Mouse (Mus musculus) 416B (cell line): ENCODE results near the gene Nol9.

Experiments used
- DNase-seq: peaks from one replicate; pipeline ENCODE4 v3.0.0; 2011; ENCODE audit warnings: low read depth

The Nol9 gene

DNA sequence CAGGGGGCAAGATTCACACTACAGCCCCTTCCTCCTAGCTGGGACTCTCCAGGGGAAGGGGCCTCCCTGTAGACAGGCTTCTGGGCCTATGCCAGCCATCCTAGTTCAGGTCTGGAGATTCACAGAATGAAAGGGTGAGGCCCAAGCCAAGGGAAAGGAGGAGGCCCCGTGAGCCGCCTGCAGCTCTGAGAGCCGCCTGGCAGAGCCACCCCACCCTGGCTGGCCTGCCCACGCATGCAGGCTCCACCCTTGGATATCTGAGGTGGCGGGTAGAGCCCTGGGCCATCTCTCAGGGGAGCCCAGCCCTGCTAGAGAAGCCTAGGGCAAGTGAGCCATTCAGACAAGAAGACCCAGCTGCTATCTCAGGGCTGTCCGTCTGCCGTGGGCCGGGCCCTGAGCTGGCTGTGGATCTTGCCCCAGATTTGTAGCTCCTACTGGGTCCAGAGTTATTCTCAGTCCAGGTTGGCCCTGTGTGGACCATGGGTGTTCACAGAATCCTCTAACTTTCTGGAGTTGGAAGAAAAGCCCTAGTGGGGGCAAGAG is 53.7 kb downstream of the Nol9 start:
- DNase-seq: no peak

GRCm38 (mm10) chr4:152094233-152094632 is 55.1 kb downstream of the Nol9 start:
- DNase-seq: no peak

DNA sequence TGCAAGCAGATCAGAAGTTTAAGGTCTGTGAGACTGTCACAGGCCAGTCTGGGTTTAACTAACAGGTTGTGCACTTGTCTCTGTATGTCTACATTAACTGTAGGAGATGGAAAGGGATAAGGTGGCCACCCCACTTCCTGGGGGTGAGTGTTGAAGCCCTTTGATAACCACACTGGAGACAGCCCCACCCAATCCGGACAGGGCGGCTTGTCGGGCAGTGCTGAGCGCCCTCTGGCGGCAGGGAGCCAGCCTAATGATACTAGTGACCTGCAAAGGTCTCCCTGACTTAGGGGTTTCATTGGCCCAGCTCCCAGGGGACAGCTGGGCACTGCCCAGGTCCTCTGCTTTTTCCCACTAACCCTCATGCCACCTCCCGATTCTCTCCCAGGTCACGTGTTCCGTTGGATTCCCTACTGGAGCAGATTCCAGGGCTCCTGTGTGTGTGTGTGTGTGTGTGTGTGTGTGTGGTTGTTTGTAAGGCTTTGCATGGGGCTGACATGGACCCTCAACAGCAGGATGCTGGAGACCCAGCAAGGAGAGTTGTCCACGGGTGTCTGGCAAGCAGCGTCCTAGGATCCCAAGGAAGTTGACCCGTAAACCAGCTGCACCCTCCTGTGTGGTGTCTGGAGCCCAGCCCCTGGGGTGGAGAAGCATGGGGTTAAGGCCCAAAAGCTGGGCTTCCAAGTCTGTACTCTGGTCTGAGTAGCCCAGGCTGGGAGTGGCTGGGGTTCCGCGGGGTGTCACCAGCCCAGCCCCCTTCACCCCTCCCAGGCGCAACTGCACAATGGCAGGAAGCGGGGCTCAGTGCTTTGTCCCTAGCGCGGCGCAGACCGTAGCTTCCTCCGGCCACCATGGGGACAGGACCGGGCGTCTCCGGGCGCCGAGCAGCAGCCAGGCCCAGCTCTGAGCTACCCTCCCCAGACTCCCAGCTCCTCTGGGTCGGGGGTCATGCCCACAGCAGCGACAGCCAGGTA is 57.1 kb downstream of the Nol9 start:
- peak; percentile 87 for DNase-seq

GRCm38 (mm10) chr4:152096927-152097326 is 57.8 kb downstream of the Nol9 start:
- no peak for DNase-seq

- DNase-seq: no peak
Observed at GRCm38 (mm10) chr4:152097911-152098799, 59.0 kb downstream of the Nol9 start.

GRCm38 (mm10) chr4:152100541-152100940 is 61.4 kb downstream of the Nol9 start:
- DNase-seq: no peak

DNA sequence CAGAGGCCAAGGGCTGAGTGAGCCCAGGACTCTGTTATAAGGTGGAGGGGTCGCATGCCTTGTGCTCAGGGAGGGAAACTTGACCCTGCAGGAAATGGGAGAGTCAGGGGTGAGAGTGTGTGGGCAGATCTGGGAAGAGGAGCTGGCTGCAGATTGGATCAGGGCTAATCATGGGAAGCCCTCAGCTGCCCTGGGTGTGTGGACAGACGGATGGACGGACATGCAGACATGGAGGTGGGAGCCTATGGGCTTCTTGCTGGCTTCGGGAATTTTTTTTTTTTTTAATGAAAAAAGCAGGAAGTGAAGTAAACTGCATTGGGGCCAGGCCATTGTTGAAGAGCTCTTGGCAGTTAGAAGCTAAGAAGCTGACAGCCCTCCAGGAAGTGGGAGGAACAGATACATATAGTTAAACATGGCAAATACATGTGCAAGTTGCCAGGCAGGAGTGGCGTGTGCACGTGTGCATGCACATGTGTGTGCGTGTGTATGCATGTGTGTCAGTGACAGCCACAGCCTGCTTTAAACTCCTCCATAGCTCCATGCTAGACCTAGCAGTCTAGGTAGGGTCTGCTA is 62.0 kb downstream of the Nol9 start:
- peak; percentile 18 for DNase-seq

DNA sequence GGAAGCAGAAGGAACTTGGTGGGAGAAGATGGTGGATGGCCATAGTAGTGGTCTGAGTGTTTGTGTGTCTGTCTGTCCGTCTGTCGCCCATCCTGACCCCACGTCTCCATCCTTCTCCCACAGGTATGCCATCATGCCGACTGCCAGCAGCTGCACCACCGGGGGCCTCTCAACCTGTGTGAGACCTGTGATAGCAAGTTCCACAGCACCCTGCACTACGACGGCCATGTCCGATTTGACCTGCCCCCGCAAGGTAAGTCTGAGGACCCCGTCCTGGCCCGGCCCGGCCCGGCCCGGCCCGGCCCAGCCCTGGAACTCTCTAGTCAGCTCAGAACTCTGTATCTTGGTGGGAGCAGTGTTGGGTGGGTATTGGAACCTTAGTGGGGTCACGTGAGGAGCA is 62.8 kb downstream of the Nol9 start:
- no peak for DNase-seq

GRCm38 (mm10) chr4:152103025-152103424 is 63.9 kb downstream of the Nol9 start:
- peak; percentile 62 for DNase-seq

- no peak for DNase-seq
Observed at GRCm38 (mm10) chr4:152106746-152107145, 67.6 kb downstream of the Nol9 start.

DNA sequence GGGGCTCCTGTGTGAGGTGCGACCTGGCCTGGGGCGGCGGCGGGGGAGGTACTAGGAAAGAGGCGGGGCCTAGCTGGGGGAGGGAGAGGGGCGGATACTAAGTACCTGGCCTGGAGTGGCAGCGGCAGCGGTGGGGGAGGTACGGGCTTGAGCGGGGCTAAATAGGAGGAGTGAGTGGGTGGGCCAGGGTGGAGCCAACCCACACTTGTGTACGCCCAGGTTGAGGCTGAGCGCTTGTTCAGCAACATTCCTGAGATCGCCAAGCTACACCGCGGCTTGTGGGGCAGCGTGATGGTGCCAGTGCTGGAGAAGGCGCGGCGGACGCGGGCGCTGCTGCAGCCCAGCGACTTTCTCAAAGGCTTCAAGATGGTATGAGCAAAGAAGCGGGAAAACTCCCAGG is 68.4 kb downstream of the Nol9 start:
- no peak for DNase-seq

- no peak for DNase-seq
Observed at GRCm38 (mm10) chr4:152107971-152108509, 68.9 kb downstream of the Nol9 start.

GRCm38 (mm10) chr4:152108673-152109072 is 69.6 kb downstream of the Nol9 start:
- DNase-seq: no peak

DNA sequence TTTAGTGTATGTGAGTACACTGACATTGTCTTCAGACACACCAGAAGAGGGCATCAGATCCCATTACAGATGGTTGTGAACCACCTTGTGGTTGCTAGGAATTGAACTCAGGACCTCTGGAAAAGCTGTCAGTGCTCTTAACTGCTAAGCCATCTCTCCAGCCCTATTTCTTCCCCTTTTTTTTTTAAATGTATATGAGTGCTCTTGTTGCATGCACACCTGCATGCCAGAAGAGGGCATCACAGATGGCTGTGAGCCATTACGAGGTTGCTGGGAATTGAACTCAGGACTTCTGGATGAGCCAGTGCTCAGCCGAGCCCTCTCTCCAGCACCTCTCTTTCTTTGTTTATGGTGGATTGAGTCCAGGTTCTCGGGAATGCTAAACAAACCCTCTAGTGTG is 70.4 kb downstream of the Nol9 start:
- DNase-seq: no peak

- no peak for DNase-seq
Observed at GRCm38 (mm10) chr4:152110689-152111088, 71.6 kb downstream of the Nol9 start.
